In genomic region chr5:113492417-113493035, GRCm38 (mm10) we compare ENCODE assay signal across 10 mouse cellular contexts. TPM values are rescaled to one million over a fixed set of nuclear protein-coding genes. Genes with fewer than 3 reads are reported as not detected.
DNase-seq lines count a peak whose midpoint lies in the region; ATAC-seq and TF ChIP-seq lines count a peak whose summit lies in the region.
"Had no signal": no experiment of that assay in that cellular context is flagged by ENCODE, and none has a peak within 500 bp of the region (broad histone marks: within the 10 kb centered on the region; RNA-seq: fewer than 3 reads in every experiment).

No protein-coding gene starts in this region.

- DNase-seq in layer of hippocampus, adult 2 months (ENCODE audit: low spot score in 2 of 2), result peak in 1 of 2 experiments; percentile 40
- DNase-seq in layer of hippocampus, adult 9-11 months, result no peak
- DNase-seq in cerebellum, postnatal 36 days, result peak; percentile 55 to 57
- peak; percentile 69 for DNase-seq in midbrain, embryonic 14.5 days
- no peak for DNase-seq in thymus, postnatal 10 days (ENCODE audit: low spot score in 2 of 2)
- DNase-seq in gastrocnemius, postnatal 36 days, result no peak

- peak overlapping the region; percentile 84 for H3K4me2 ChIP-seq in hindbrain, embryonic 13.5 days
- peak overlapping the region; percentile 82 for H3K4me2 ChIP-seq in midbrain, embryonic 14.5 days (ENCODE audit: low read length)

- H3K4me1 ChIP-seq in hindbrain, embryonic 13.5 days (replicated peaks), result peaks cover 41% of the 10 kb centered on the region
- H3K4me1 ChIP-seq in midbrain, embryonic 14.5 days (ENCODE audit: control insufficient read depth, insufficient read depth, low read length), result peaks cover 29% of the 10 kb centered on the region

- intact Hi-C loops in gastrocnemius, postnatal 36 days (cut with DNase I), result no loop called here

- 0 out of 2 replicates have a peak, but pooled peaks have one; percentile 7 for ATAC-seq in hindbrain, embryonic 13.5 days (ENCODE audit: low FRiP score)
- ATAC-seq in midbrain, embryonic 14.5 days (ENCODE audit: low FRiP score, low TSS enrichment), result no peak
- no peak for ATAC-seq in erythroid progenitor cell, adult 5-6 weeks (replicated peaks; ENCODE audit: low FRiP score, poor library complexity, severe bottlenecking)
- ATAC-seq: Patski had no signal

- 7% methylated on average over 7 of the region's 7 CpGs for WGBS in hindbrain, embryonic 13.5 days
- 4% methylated on average over 7 of the region's 7 CpGs for WGBS in midbrain, embryonic 14.5 days

- peak overlapping the region; percentile 97 for H3K27ac ChIP-seq in layer of hippocampus, adult 2 months
- H3K27ac ChIP-seq in hindbrain, embryonic 13.5 days, result peak overlapping the region; percentile 55
- H3K27ac ChIP-seq in midbrain, embryonic 14.5 days (replicated peaks; ENCODE audit: low read depth, low read length), result peak overlapping the region; percentile 55; the same call in 1 of the 2 replicates
- H3K27ac ChIP-seq: macrophage had no signal

- H3K36me3 ChIP-seq in hindbrain, embryonic 13.5 days, result no peaks in the 10 kb centered on the region
- no peaks in the 10 kb centered on the region for H3K36me3 ChIP-seq in midbrain, embryonic 14.5 days (ENCODE audit: control insufficient read depth, insufficient read depth, low read length)

- H3K27me3 ChIP-seq in hindbrain, embryonic 13.5 days, result peaks cover 33% of the 10 kb centered on the region
- H3K27me3 ChIP-seq in midbrain, embryonic 14.5 days (ENCODE audit: control insufficient read depth, insufficient read depth, low read length), result 0 out of 2 replicates have a peak, but pooled peaks cover 3% of the 10 kb centered on the region
- H3K27me3 ChIP-seq: Patski had no signal

- H3K4me3 ChIP-seq in layer of hippocampus, adult 2 months, result peak overlapping the region; percentile 83
- H3K4me3 ChIP-seq in hindbrain, embryonic 13.5 days, result peak overlapping the region; percentile 29
- H3K4me3 ChIP-seq in midbrain, embryonic 14.5 days (replicated peaks; ENCODE audit: low read depth, low read length), result peak overlapping the region; percentile 20

- peak overlapping the region; percentile 51 for H3K9ac ChIP-seq in hindbrain, embryonic 13.5 days
- H3K9ac ChIP-seq in midbrain, embryonic 14.5 days (replicated peaks; ENCODE audit: low read length), result 0 out of 2 replicates have a peak overlapping the region, but pooled peaks have one; percentile 12

- no peak for TF ChIP-seq CTCF in layer of hippocampus, adult 2 months (conservative IDR thresholded peaks at IDR 0.05)

- no peaks in the 10 kb centered on the region for H3K9me3 ChIP-seq in hindbrain, embryonic 13.5 days
- no peaks in the 10 kb centered on the region for H3K9me3 ChIP-seq in midbrain, embryonic 14.5 days (ENCODE audit: control insufficient read depth, low read length)

RNA-seq across cellular contexts. Expression of gene Wscd2, which starts 2.4 kb away (rescaled TPM):
- total RNA-seq in layer of hippocampus, adult 2 months (2021), result 10 to 100 TPM; 85.0 to 89.1 TPM
- polyA plus RNA-seq in hindbrain, embryonic 13.5 days (2015; fragmentation: Nextera tagmentation; extraction: Ambion mirVana), result 9.8 and 10.4 TPM in 2 replicates
- 10.7 and 12.0 TPM in 2 replicates for polyA plus RNA-seq in midbrain, embryonic 14.5 days (2014; fragmentation: Nextera tagmentation; extraction: Ambion mirVana)
- not detected in 2 replicates for total RNA-seq in erythroid progenitor cell, adult 5-6 weeks (2015; ENCODE audit: low replicate concordance)
- not detected in 2 replicates for total RNA-seq in erythroid progenitor cell, adult 5-6 weeks (2017; ENCODE audit: low replicate concordance)
- under 1 TPM; 0.23 to 0.30 TPM for total RNA-seq in gastrocnemius, postnatal 36 days (2021)
- polyA plus RNA-seq: macrophage had no signal

Comparison
In these comparisons a context has a peak if more than half of its experiments do, and no peak if none do; other contexts are left out.
1. DNase-seq: peak in cerebellum, postnatal 36 days (2 of 2) and midbrain, embryonic 14.5 days (single experiment); none in layer of hippocampus, adult 9-11 months (single experiment), thymus, postnatal 10 days (0 of 2) and gastrocnemius, postnatal 36 days (0 of 2).
2. H3K4me3 ChIP-seq: peak in every context shown above with its lines; median percentile 83 in layer of hippocampus, adult 2 months; 29 in hindbrain, embryonic 13.5 days; 20 in midbrain, embryonic 14.5 days.
3. RNA of gene Wscd2, which starts 2.4 kb away (total RNA-seq): 85.0 to 89.1 TPM in layer of hippocampus, adult 2 months; 0.23 to 0.30 TPM in gastrocnemius, postnatal 36 days and not detected in erythroid progenitor cell, adult 5-6 weeks; every median in the first group is over 10 times any median in the second.
4. Peak in every context shown above with its lines, with median percentiles within 50 percentile points of each other: H3K27ac ChIP-seq.